Mouse (Mus musculus) cerebellum, adult 11-12 months (tissue): ENCODE data around the gene Sin3b.

Source experiments
- DNase-seq: peaks from one replicate; pipeline ENCODE4 v3.0.0; 2022

Sin3b gene

GRCm38 (mm10) chr8:72756031-72756430 lies 32.9 kb downstream of the Sin3b start:
- no peak for DNase-seq

GRCm38 (mm10) chr8:72756771-72757390 lies 33.8 kb downstream of the Sin3b start:
- DNase-seq = no peak

GRCm38 (mm10) chr8:72757426-72758195 lies 34.5 kb downstream of the Sin3b start:
- no peak for DNase-seq

- no peak for DNase-seq
Observed at GRCm38 (mm10) chr8:72758310-72758709, 35.2 kb downstream of the Sin3b start.

- DNase-seq = no peak
Observed at GRCm38 (mm10) chr8:72760216-72760615, 37.1 kb downstream of the Sin3b start.

- DNase-seq = no peak
Observed at GRCm38 (mm10) chr8:72761322-72762051, 38.4 kb downstream of the Sin3b start, which contains the start of gene F2rl3. TSS of gene F2rl3 (plus strand) at chr8:72761880.

GRCm38 (mm10) chr8:72762306-72762705 lies 39.2 kb downstream of the Sin3b start:
- no peak for DNase-seq

- DNase-seq = no peak
Observed at GRCm38 (mm10) chr8:72765696-72766095, 42.6 kb downstream of the Sin3b start.

- no peak for DNase-seq
Observed at GRCm38 (mm10) chr8:72766777-72767176, 43.7 kb downstream of the Sin3b start.

- no peak for DNase-seq
Observed at GRCm38 (mm10) chr8:72777797-72778196, 54.7 kb downstream of the Sin3b start.

GRCm38 (mm10) chr8:72780644-72781043 lies 57.6 kb downstream of the Sin3b start:
- DNase-seq = no peak

- no peak for DNase-seq
Observed at GRCm38 (mm10) chr8:72801583-72801982, 78.5 kb downstream of the Sin3b start.
